Mouse (Mus musculus): ENCODE results near the gene Arfrp1. TPM values are rescaled to one million over a fixed set of nuclear protein-coding genes. Genes with fewer than 3 reads are reported as not detected.

Gene Arfrp1
- total and polyA plus RNA-seq, 2 experiments from 2014 or later, result 25.4 to 77.1 TPM

- DNase-seq (ENCODE audit: low spot score) (no peak), ATAC-seq (ENCODE audit: low FRiP score) (no peak)
- no peak overlapping the region for H3K4me3 ChIP-seq (ENCODE audit: low read depth, low read length)
- TF ChIP-seq CTCF (IDR thresholded peaks at IDR 0.05), result no peak
- no peaks in the 10 kb centered on the region for H3K27me3 ChIP-seq (ENCODE audit: insufficient read depth, low read length)
- no peak overlapping the region for H3K4me2 ChIP-seq (ENCODE audit: low read depth, low read length, poor library complexity, severe bottlenecking)
- peaks cover 52% of the 10 kb centered on the region for H3K36me3 ChIP-seq (ENCODE audit: insufficient read depth, low read length)
- no peak overlapping the region for H3K27ac ChIP-seq (ENCODE audit: low read depth, low read length)
- H3K4me1 ChIP-seq (ENCODE audit: insufficient read depth, low read length), result no peaks in the 10 kb centered on the region
- WGBS, result 82% methylated on average over 4 of the region's 4 CpGs
- H3K9me3 ChIP-seq (ENCODE audit: low read length), result no peaks in the 10 kb centered on the region
- H3K9ac ChIP-seq (replicated peaks; ENCODE audit: low read length, poor library complexity, severe bottlenecking), result no peak overlapping the region
These were observed 24.8 kb downstream of the Arfrp1 start for GRCm38 (mm10) chr2:181340426-181340825.

- 65% methylated on average over 3 of the region's 3 CpGs for WGBS
- H3K27ac ChIP-seq (ENCODE audit: low read depth, low read length), result no peak overlapping the region
- no peak overlapping the region for H3K4me3 ChIP-seq (ENCODE audit: low read depth, low read length)
- peak; percentile 79 for TF ChIP-seq CTCF (IDR thresholded peaks at IDR 0.05)
- H3K36me3 ChIP-seq (ENCODE audit: insufficient read depth, low read length), result peaks cover 42% of the 10 kb centered on the region
- DNase-seq (ENCODE audit: low spot score) (peak; percentile 76), ATAC-seq (ENCODE audit: low FRiP score) (no peak)
- no peaks in the 10 kb centered on the region for H3K9me3 ChIP-seq (ENCODE audit: low read length)
- no peak overlapping the region for H3K4me2 ChIP-seq (ENCODE audit: low read depth, low read length, poor library complexity, severe bottlenecking)
- H3K9ac ChIP-seq (replicated peaks; ENCODE audit: low read length, poor library complexity, severe bottlenecking), result no peak overlapping the region
- no peaks in the 10 kb centered on the region for H3K27me3 ChIP-seq (ENCODE audit: insufficient read depth, low read length)
- H3K4me1 ChIP-seq (ENCODE audit: insufficient read depth, low read length), result no peaks in the 10 kb centered on the region
These were observed 31.2 kb downstream of the Arfrp1 start for GRCm38 (mm10) chr2:181334023-181334422.

DNA sequence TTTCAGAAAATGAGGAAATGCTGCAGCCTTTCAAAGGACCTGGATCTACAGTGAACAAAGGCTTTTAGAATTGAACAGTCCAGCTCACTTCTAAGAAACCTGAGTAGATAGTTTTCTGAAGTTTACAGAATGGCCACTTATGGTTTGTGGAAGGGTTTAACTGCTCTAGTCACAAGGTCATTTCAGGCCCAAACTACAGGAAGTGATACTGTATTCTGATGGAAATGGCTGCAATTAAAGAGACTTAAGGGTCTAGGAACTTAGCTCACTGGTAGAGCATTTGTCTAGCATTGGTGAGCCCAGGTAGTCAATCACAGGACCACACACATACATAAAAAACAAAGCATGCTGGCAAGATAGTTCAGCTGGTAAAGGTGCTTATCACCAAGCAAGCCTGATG lies 32.7 kb downstream of the Arfrp1 start:
- Histone ChIP-seq H3K27me3 (ENCODE audit: insufficient read depth, low read length) (no peaks in the 10 kb centered on the region), H3K36me3 (ENCODE audit: insufficient read depth, low read length) (peaks cover 53% of the 10 kb centered on the region), H3K4me1 (ENCODE audit: insufficient read depth, low read length) (no peaks in the 10 kb centered on the region), H3K9ac (replicated peaks; ENCODE audit: low read length, poor library complexity, severe bottlenecking) (no peak overlapping the region), H3K27ac (ENCODE audit: low read depth, low read length) (no peak overlapping the region), H3K4me2 (ENCODE audit: low read depth, low read length, poor library complexity, severe bottlenecking) (no peak overlapping the region), H3K9me3 (ENCODE audit: low read length) (no peaks in the 10 kb centered on the region), H3K4me3 (ENCODE audit: low read depth, low read length) (no peak overlapping the region)
- no peak for ATAC-seq (ENCODE audit: low FRiP score)
- TF ChIP-seq CTCF (IDR thresholded peaks at IDR 0.05), result no peak
- DNase-seq (ENCODE audit: low spot score), result no peak

GRCm38 (mm10) chr2:181326098-181326497 lies 39.1 kb downstream of the Arfrp1 start:
- WGBS, result 91% methylated on average over 2 of the region's 2 CpGs
- no peak for TF ChIP-seq CTCF (IDR thresholded peaks at IDR 0.05)
- Histone ChIP-seq H3K4me3 (ENCODE audit: low read depth, low read length) (no peak overlapping the region), H3K27me3 (ENCODE audit: insufficient read depth, low read length) (no peaks in the 10 kb centered on the region), H3K4me2 (ENCODE audit: low read depth, low read length, poor library complexity, severe bottlenecking) (no peak overlapping the region), H3K27ac (ENCODE audit: low read depth, low read length) (no peak overlapping the region), H3K9me3 (ENCODE audit: low read length) (no peaks in the 10 kb centered on the region), H3K36me3 (ENCODE audit: insufficient read depth, low read length) (peaks cover 60% of the 10 kb centered on the region), H3K9ac (replicated peaks; ENCODE audit: low read length, poor library complexity, severe bottlenecking) (no peak overlapping the region), H3K4me1 (ENCODE audit: insufficient read depth, low read length) (no peaks in the 10 kb centered on the region)
- DNase-seq (ENCODE audit: low spot score) (no peak), ATAC-seq (ENCODE audit: low FRiP score) (no peak)

DNA sequence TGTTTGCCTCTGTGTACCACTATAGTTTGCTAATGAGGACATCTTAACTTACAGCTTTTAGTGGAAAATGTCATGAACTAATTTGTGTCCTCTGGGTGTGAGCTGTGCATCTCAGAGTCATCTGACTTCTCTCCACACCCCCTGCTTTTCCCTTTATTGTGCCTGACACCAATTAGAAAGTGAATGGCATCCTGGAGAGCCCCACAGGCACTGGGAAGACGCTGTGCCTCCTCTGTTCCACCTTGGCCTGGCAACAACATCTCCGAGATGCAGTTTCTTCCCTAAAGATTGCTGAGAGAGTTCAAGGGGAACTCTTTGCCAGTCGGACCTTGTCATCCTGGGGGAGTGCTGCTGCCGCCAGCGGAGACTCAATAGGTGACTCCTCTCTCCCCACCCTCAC lies 43.1 kb downstream of the Arfrp1 start:
- no peak overlapping the region for H3K9ac ChIP-seq (replicated peaks; ENCODE audit: low read length, poor library complexity, severe bottlenecking)
- no peak overlapping the region for H3K27ac ChIP-seq (ENCODE audit: low read depth, low read length)
- DNase-seq (ENCODE audit: low spot score) (no peak), ATAC-seq (ENCODE audit: low FRiP score) (no peak)
- H3K4me1 ChIP-seq (ENCODE audit: insufficient read depth, low read length), result peaks cover 4% of the 10 kb centered on the region
- H3K9me3 ChIP-seq (ENCODE audit: low read length), result no peaks in the 10 kb centered on the region
- no peak for TF ChIP-seq CTCF (IDR thresholded peaks at IDR 0.05)
- no peak overlapping the region for H3K4me3 ChIP-seq (ENCODE audit: low read depth, low read length)
- no peaks in the 10 kb centered on the region for H3K27me3 ChIP-seq (ENCODE audit: insufficient read depth, low read length)
- H3K36me3 ChIP-seq (ENCODE audit: insufficient read depth, low read length), result peaks cover 41% of the 10 kb centered on the region
- no peak overlapping the region for H3K4me2 ChIP-seq (ENCODE audit: low read depth, low read length, poor library complexity, severe bottlenecking)
- 74% methylated on average over 5 of the region's 5 CpGs for WGBS

DNA sequence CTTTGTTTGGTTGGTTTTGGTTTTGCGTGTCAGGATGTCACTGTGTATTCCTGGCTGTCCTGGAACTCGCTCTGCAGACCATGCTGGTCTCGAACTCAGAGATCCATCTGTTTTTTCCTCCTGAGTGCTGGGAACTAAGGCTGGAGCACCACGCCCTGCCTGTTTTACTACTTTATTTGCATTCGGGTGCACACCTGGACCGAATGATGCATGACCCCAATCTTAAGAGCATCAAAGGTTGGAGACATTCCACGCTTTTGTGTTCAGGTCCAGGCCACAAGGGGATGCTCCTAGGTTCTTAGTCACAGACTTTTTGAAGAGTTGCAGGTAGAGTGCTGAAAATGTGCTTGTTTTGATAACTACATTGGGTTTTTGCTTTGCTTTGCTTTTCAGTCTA lies 45.1 kb downstream of the Arfrp1 start:
- TF ChIP-seq CTCF (IDR thresholded peaks at IDR 0.05), result no peak
- H3K4me3 ChIP-seq (ENCODE audit: low read depth, low read length), result peak overlapping the region; percentile 60
- H3K27me3 ChIP-seq (ENCODE audit: insufficient read depth, low read length), result no peaks in the 10 kb centered on the region
- WGBS, result 14% methylated on average over 7 of the region's 7 CpGs
- peaks cover 4% of the 10 kb centered on the region for H3K4me1 ChIP-seq (ENCODE audit: insufficient read depth, low read length)
- H3K27ac ChIP-seq (ENCODE audit: low read depth, low read length), result no peak overlapping the region
- peak overlapping the region; percentile 42 for H3K9ac ChIP-seq (replicated peaks; ENCODE audit: low read length, poor library complexity, severe bottlenecking)
- no peaks in the 10 kb centered on the region for H3K9me3 ChIP-seq (ENCODE audit: low read length)
- H3K4me2 ChIP-seq (ENCODE audit: low read depth, low read length, poor library complexity, severe bottlenecking), result peak overlapping the region; percentile 66
- H3K36me3 ChIP-seq (ENCODE audit: insufficient read depth, low read length), result peaks cover 28% of the 10 kb centered on the region
- no peak for ATAC-seq (ENCODE audit: low FRiP score)
- DNase-seq (ENCODE audit: low spot score), result no peak

All from midbrain, postnatal 0 days (tissue).